Mouse (Mus musculus) cerebellum, adult 9-11 months (tissue): Measurements from ENCODE around the gene 4930432K21Rik.
A peak's percentile ranks its signal among the peaks of the same experiment; 100 is the strongest.

Experiments
- DNase-seq: peaks from one replicate; pipeline ENCODE4 v3.0.0; 2022

Gene 4930432K21Rik

DNA sequence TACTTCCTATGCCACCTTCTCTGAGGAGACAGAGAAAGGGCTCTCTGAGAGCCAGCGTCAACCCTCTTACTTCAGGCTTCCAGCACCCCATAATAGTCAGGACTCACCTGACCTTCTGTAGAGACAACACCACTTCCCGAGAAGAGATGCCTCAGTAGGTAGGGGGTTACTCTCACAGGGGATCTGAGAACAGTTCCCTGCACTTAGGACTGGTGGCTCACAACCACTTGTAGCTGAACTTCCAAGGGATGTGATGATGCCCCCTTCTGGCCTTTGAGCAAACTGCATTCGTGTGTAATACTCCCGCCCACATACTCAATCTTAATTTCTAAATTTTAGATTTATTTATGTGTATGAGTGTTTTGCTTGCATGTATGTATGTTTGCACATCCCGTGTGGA is 45.7 kb downstream of the 4930432K21Rik start:
- no peak for DNase-seq

GRCm38 (mm10) chr8:84194224-84194743 is 46.5 kb downstream of the 4930432K21Rik start:
- DNase-seq: no peak

DNA sequence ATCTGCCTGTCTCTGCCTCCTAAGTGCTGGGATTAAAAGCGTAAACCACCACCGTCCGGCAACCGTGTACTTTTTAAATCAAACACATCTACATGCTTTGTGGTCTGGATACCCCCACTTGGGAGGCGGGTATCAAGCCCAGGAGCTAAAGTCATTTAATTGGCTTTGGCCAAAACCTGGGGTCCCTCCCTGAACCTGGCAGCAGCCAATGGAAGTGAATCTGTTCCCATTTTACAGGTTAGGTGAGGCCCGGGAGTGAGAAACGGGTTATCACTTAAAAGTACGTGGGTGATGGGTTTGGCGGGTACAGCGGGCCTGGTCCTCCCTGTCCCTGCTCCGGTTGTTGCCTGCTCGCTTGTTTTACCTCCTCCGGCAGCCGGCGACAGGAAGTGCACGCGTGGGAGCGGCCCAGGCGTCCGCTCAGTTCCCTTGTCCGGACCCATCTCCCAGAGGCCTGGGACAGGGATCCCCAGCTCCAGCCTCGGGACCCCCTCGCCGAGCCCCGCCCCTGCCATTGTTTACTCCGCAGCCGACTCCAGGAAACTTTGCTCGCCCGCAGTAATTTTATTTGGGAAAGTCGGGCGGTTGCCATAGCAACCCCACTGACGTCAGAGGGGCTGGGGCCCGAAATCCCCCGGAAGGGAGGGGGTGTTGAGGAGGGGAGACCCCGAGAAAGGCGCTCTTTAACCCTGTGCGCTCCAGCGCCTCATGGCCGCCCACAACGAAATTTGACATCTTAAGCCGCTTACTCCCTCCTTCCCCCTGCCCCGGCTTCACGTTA is 49.5 kb downstream of the 4930432K21Rik start:
- DNase-seq: no peak

- peak; percentile 47 for DNase-seq
Observed at GRCm38 (mm10) chr8:84197922-84198774, 50.3 kb downstream of the 4930432K21Rik start.

- no peak for DNase-seq
Observed at GRCm38 (mm10) chr8:84198871-84199270, 51.0 kb downstream of the 4930432K21Rik start.

- no peak for DNase-seq
Observed at GRCm38 (mm10) chr8:84199348-84200125, 51.7 kb downstream of the 4930432K21Rik start.

DNA sequence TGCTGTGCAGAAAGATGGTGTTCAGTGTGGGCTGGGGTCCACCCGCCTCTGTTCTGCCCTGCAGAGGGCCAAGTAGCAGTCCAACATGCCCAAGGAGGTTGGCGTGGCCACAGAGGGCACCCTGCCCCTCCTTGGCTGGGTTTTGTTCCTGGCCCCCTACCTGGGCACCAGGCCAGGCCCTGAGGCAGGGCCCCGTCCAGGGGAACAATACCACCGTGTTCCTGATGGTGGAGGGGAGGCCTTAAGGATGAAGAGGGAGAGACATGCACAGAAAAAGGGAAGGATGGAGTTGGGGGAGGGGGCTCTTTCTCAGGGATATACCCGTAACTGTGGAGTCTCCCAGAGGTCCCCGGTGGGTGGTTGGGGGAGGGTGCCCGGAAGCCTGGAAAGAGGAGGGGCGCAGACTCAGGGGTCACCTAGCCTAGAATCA is 52.3 kb downstream of the 4930432K21Rik start:
- no peak for DNase-seq

- DNase-seq: no peak
Observed at GRCm38 (mm10) chr8:84200652-84201544, 53.1 kb downstream of the 4930432K21Rik start.

GRCm38 (mm10) chr8:84201545-84202245 is 53.9 kb downstream of the 4930432K21Rik start:
- DNase-seq: no peak

GRCm38 (mm10) chr8:84202466-84202865 is 54.6 kb downstream of the 4930432K21Rik start:
- no peak for DNase-seq

- DNase-seq: no peak
Observed at GRCm38 (mm10) chr8:84202938-84203917, 55.4 kb downstream of the 4930432K21Rik start.

GRCm38 (mm10) chr8:84203975-84204772 is 56.3 kb downstream of the 4930432K21Rik start:
- no peak for DNase-seq

DNA sequence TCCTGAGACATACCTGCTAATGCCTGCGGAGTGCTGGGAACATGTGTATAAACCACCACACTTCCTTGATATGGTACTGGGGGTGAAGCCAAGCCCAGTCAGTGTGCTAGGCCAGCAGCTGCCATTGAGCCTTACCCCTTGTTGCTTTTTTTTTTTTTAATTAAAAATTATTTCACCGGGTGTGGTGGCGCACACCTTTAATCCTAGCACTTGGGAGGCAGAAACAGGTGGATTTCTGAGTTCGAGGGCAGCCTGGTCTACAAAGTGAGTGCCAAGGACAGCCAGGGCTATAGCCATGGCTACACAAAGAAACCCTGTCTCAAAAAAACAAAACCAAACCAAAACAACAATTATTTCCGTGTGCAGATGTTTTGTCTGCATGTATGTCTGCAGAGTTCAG is 57.2 kb downstream of the 4930432K21Rik start:
- DNase-seq: no peak

GRCm38 (mm10) chr8:84206666-84207065 is 58.8 kb downstream of the 4930432K21Rik start:
- DNase-seq: no peak

DNA sequence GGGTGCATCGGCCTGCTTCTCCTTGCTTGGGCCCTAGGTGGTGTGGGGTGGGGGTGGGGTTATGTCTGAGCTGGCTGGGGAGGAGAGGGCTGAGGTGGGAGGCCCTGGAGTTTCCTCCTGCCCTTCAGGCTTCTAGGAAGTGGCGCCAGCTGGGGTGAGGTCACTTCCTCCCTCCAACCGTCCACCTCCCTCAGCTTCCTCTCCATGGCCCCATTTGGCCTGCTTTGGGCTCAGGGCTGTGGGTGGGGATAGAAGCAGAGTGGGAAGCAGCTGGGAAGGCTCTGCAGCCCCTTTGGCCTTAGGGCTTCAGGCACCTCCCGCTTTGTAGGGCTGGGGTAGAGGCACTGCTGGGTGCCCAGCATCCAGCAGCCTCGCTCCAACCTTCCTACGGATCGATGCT is 60.0 kb downstream of the 4930432K21Rik start:
- no peak for DNase-seq

DNA sequence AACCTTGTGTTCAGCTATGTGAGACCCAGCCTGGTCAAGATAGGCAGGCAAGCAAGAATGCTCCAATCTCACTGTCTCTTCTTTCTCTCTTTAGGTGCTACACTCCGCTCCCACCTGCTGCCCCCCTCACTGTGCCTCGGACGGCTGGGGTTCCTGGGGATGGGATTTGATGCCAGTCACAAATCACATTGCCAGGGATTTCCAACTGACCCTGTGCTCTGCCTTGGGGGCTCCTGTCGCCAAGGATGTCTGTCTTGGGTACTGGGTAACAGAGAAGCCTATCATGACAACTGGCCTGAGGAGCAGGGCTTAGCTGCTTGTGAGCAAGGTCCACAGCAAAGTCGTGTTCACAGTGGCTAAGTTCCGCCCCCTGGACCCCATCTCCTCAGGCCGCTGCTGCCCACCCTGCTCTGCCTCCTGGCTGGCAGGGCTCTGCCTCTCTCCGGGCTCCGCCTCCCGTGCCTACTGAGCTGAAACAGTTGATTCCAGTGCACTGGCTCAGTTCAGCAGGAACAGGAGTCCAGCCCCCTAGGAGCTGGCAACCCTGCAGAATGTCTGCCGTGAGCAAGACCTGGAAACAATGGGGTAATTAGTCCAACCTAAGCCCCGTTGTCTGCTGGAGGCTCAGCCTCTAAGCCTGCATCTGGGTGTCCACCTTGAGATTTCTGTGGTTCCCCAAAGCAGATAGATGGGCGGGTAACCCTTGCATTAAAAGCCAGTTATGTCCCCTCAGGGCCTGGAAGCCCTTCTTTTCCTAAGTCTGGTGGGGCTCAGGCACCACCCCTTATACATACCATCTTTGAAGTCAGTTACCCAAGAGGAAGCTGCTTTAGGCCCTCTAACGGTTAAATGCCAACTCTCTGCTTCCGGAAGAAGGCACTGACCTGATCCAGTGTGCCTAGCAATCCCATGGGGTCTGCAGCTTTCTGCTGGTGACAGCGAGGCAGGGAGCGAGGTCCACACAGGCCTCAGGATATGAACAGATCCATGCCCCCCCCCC is 60.9 kb downstream of the 4930432K21Rik start:
- no peak for DNase-seq

- DNase-seq: peak; percentile 78
Observed at GRCm38 (mm10) chr8:84210167-84210791, 62.5 kb downstream of the 4930432K21Rik start.
